Mouse (Mus musculus) embryonic facial prominence, embryonic 14.5 days (tissue): ENCODE measurements around the gene Syne4. TPM values are rescaled to one million over a fixed set of nuclear protein-coding genes. Genes with fewer than 3 reads are reported as not detected.

Source experiments
- ATAC-seq: fragments of 200-750 bp; cut with Nextera tagmentation; 2 replicates; pipeline ENCODE4 v1.8.0; 2017; ENCODE audit warnings: low read depth, moderate number of reproducible peaks, moderate TSS enrichment
- DNase-seq: peaks from one replicate; pipeline ENCODE4 v3.0.0-alpha.2; 2015; ENCODE audit warnings: low spot score
- H3K27ac ChIP-seq: fragments of 300-500 bp; sonication (generic); replicated peaks from 2 replicates; pipeline ENCODE4 v1.5.1; 2014; ENCODE audit warnings: low read depth, mild to moderate bottlenecking, low read length, moderate library complexity
- H3K27me3 ChIP-seq: fragments of 300-500 bp; sonication (generic); replicated peaks from 2 replicates; pipeline ENCODE4 v1.6.1; 2014; ENCODE audit warnings: low read length; ENCODE audit not compliant: control insufficient read depth, insufficient read depth
- H3K36me3 ChIP-seq: fragments of 300-500 bp; sonication (generic); 2 replicates; pipeline ENCODE4 v1.6.1; 2014; ENCODE audit warnings: low read length, mixed read lengths; ENCODE audit not compliant: control insufficient read depth, insufficient read depth
- H3K4me1 ChIP-seq: fragments of 300-500 bp; sonication (generic); 2 replicates; pipeline ENCODE4 v1.6.1; 2014; ENCODE audit warnings: antibody characterized with exemption, low read length; ENCODE audit not compliant: control insufficient read depth, insufficient read depth
- H3K4me2 ChIP-seq: fragments of 300-500 bp; sonication (generic); 2 replicates; pipeline ENCODE4 v1.6.1; 2014; ENCODE audit warnings: low read depth, mild to moderate bottlenecking, low read length, moderate library complexity, mixed read lengths
- H3K4me3 ChIP-seq: fragments of 300-500 bp; sonication (generic); 2 replicates; pipeline ENCODE4 v1.5.1; 2014; ENCODE audit warnings: low read depth, mild to moderate bottlenecking, low read length
- H3K9ac ChIP-seq: fragments of 300-500 bp; sonication (generic); 2 replicates; pipeline ENCODE4 v1.6.1; 2014; ENCODE audit warnings: low read depth, mild to moderate bottlenecking, low read length, moderate library complexity, mixed read lengths
- H3K9me3 ChIP-seq: fragments of 300-500 bp; sonication (generic); 2 replicates; pipeline ENCODE4 v1.6.1; 2016; ENCODE audit warnings: low read length; ENCODE audit not compliant: control insufficient read depth
- WGBS: fragments of 180-500 bp; shearing (Covaris S2); extraction: QIAGEN DNeasy Blood & Tissue Kit; methylation state at CpG from one replicate; pipeline ENCODE4 v1.1.7; 2014; 5-methylcytosine and 5-hydroxymethylcytosine counted together
- polyA plus RNA-seq: library from polyadenylated mRNA; unstranded; fragments of >200 nt; fragmentation: Nextera tagmentation; extraction: Ambion mirVana; gene quantifications from 2 replicates; pipeline ENCODE4 v1.2.1, GENCODE M21; 2014

The Syne4 gene
- polyA plus RNA-seq = 25.4 and 35.4 TPM in 2 replicates

GRCm38 (mm10) chr7:30314721-30315155 lies at the start of gene Syne4:
Gene Syne4 (plus strand): TSS chr7:30314807.
- Histone ChIP-seq H3K4me1 (peaks cover 9% of the 10 kb centered on the region; the same call in 1 of the 2 replicates), H3K9ac (peak within 1 kb of the TSS; percentile 68), H3K4me2 (peak within 1 kb of the TSS; percentile 56), H3K9me3 (no peaks in the 10 kb centered on the region), H3K27ac (peak within 1 kb of the TSS; percentile 52; the same call in 1 of the 2 replicates), H3K27me3 (no peaks in the 10 kb centered on the region), H3K4me3 (peak within 1 kb of the TSS; percentile 46), H3K36me3 (0 out of 2 replicates have a peak, but pooled peaks cover 18% of the 10 kb centered on the region)
- under 1% methylated on average over 9 of the region's 9 CpGs for WGBS
- peak; percentile 75 for ATAC-seq
- DNase-seq = peak; percentile 72

GRCm38 (mm10) chr7:30265041-30265440 lies 49.6 kb upstream of the Syne4 start:
- Histone ChIP-seq H3K36me3 (peaks cover 12% of the 10 kb centered on the region; the same call in 1 of the 2 replicates), H3K9ac (no peak overlapping the region), H3K4me2 (no peak overlapping the region), H3K4me1 (no peaks in the 10 kb centered on the region), H3K4me3 (no peak overlapping the region), H3K27ac (no peak overlapping the region), H3K9me3 (no peaks in the 10 kb centered on the region), H3K27me3 (no peaks in the 10 kb centered on the region)
- ATAC-seq = no peak
- 74% methylated on average over 2 of the region's 2 CpGs for WGBS
- DNase-seq = no peak

GRCm38 (mm10) chr7:30265531-30265930 lies 49.1 kb upstream of the Syne4 start:
- 92% methylated on average over 5 of the region's 5 CpGs for WGBS
- Histone ChIP-seq H3K27ac (no peak overlapping the region), H3K36me3 (peaks cover 12% of the 10 kb centered on the region; the same call in 1 of the 2 replicates), H3K4me3 (no peak overlapping the region), H3K27me3 (no peaks in the 10 kb centered on the region), H3K9me3 (no peaks in the 10 kb centered on the region), H3K9ac (no peak overlapping the region), H3K4me2 (no peak overlapping the region), H3K4me1 (no peaks in the 10 kb centered on the region)
- ATAC-seq (no peak), DNase-seq (no peak)

- Histone ChIP-seq H3K4me2 (no peak overlapping the region), H3K4me1 (no peaks in the 10 kb centered on the region), H3K27me3 (no peaks in the 10 kb centered on the region), H3K36me3 (peaks cover 12% of the 10 kb centered on the region; the same call in 1 of the 2 replicates), H3K27ac (no peak overlapping the region), H3K4me3 (no peak overlapping the region), H3K9me3 (no peaks in the 10 kb centered on the region), H3K9ac (no peak overlapping the region)
- 91% methylated on average over 7 of the region's 7 CpGs for WGBS
- DNase-seq = no peak
- ATAC-seq = no peak
These were observed 48.7 kb upstream of the Syne4 start for GRCm38 (mm10) chr7:30265935-30266334.

GRCm38 (mm10) chr7:30266780-30267179 lies 47.8 kb upstream of the Syne4 start:
- H3K9ac ChIP-seq = no peak overlapping the region
- 77% methylated on average over 3 of the region's 3 CpGs for WGBS
- no peak overlapping the region for H3K4me3 ChIP-seq
- DNase-seq (no peak), ATAC-seq (no peak)
- no peaks in the 10 kb centered on the region for H3K4me1 ChIP-seq
- no peaks in the 10 kb centered on the region for H3K27me3 ChIP-seq
- H3K27ac ChIP-seq = no peak overlapping the region
- H3K36me3 ChIP-seq = peaks cover 13% of the 10 kb centered on the region; the same call in 1 of the 2 replicates
- no peak overlapping the region for H3K4me2 ChIP-seq
- H3K9me3 ChIP-seq = no peaks in the 10 kb centered on the region

GRCm38 (mm10) chr7:30269641-30270040 lies 45.0 kb upstream of the Syne4 start:
- no peak overlapping the region for H3K27ac ChIP-seq
- WGBS = 91% methylated on average over 4 of the region's 4 CpGs

GRCm38 (mm10) chr7:30274383-30274782 lies 40.2 kb upstream of the Syne4 start:
- Histone ChIP-seq H3K27ac (no peak overlapping the region), H3K9me3 (no peaks in the 10 kb centered on the region), H3K27me3 (no peaks in the 10 kb centered on the region), H3K36me3 (0 out of 2 replicates have a peak, but pooled peaks cover 7% of the 10 kb centered on the region), H3K4me1 (no peaks in the 10 kb centered on the region), H3K4me2 (no peak overlapping the region), H3K4me3 (no peak overlapping the region), H3K9ac (no peak overlapping the region)
- no peak for ATAC-seq
- 80% methylated on average over 6 of the region's 6 CpGs for WGBS
- no peak for DNase-seq

More at GRCm38 (mm10) chr7:30269641-30270040, 45.0 kb upstream of the Syne4 start:
- no peak overlapping the region for H3K4me2 ChIP-seq
- H3K4me3 ChIP-seq = no peak overlapping the region
- no peaks in the 10 kb centered on the region for H3K4me1 ChIP-seq
- 0 out of 2 replicates have a peak, but pooled peaks cover 7% of the 10 kb centered on the region for H3K36me3 ChIP-seq
- no peak overlapping the region for H3K9ac ChIP-seq
- ATAC-seq (no peak), DNase-seq (no peak)
- H3K27me3 ChIP-seq = no peaks in the 10 kb centered on the region
- H3K9me3 ChIP-seq = no peaks in the 10 kb centered on the region

GRCm38 (mm10) chr7:30278911-30279310 lies 35.7 kb upstream of the Syne4 start:
- no peak overlapping the region for H3K27ac ChIP-seq
- WGBS = 54% methylated on average over 2 of the region's 2 CpGs
- no peak for ATAC-seq

GRCm38 (mm10) chr7:30279536-30279935 lies 35.1 kb upstream of the Syne4 start:
- no peak overlapping the region; the same call in 1 of the 2 replicates for H3K27ac ChIP-seq
- 0 out of 2 replicates have a peak, but pooled peaks cover 4% of the 10 kb centered on the region for H3K4me1 ChIP-seq
- H3K9me3 ChIP-seq = no peaks in the 10 kb centered on the region
- H3K36me3 ChIP-seq = no peaks in the 10 kb centered on the region
- H3K9ac ChIP-seq = peak overlapping the region; percentile 60; the same call in 1 of the 2 replicates
- peak overlapping the region; percentile 95 for H3K4me2 ChIP-seq
- ATAC-seq = no peak
- peak; percentile 19 for DNase-seq
- 0% methylated on average over 6 of the region's 6 CpGs for WGBS
- no peaks in the 10 kb centered on the region for H3K27me3 ChIP-seq
- H3K4me3 ChIP-seq = peak overlapping the region; percentile 75

More at GRCm38 (mm10) chr7:30278911-30279310, 35.7 kb upstream of the Syne4 start:
- H3K4me3 ChIP-seq = no peak overlapping the region
- H3K9ac ChIP-seq = no peak overlapping the region
- no peaks in the 10 kb centered on the region for H3K9me3 ChIP-seq
- no peak for DNase-seq
- H3K36me3 ChIP-seq = no peaks in the 10 kb centered on the region
- H3K27me3 ChIP-seq = no peaks in the 10 kb centered on the region
- 0 out of 2 replicates have a peak, but pooled peaks cover 4% of the 10 kb centered on the region for H3K4me1 ChIP-seq
- peak overlapping the region; percentile 95 for H3K4me2 ChIP-seq
